Mouse (Mus musculus) fibroblast of lung, adult 2 months (primary cell): ENCODE measurements around the gene Eif2d.

Source experiments
- DNase-seq: peaks from one replicate; pipeline ENCODE4 v3.0.0-alpha.2; 2011; ENCODE audit warnings: low read depth

Gene Eif2d

GRCm38 (mm10) chr1:131153018-131153629, at the start of gene Eif2d:
TSS of gene Eif2d (plus strand) at chr1:131153181.
- peak; percentile 57 for DNase-seq

- DNase-seq: no peak
Measured at GRCm38 (mm10) chr1:131103776-131104424, 49.1 kb upstream of the Eif2d start.

- DNase-seq: no peak
Measured at GRCm38 (mm10) chr1:131107575-131108308, 45.2 kb upstream of the Eif2d start.

- DNase-seq: no peak
Measured at GRCm38 (mm10) chr1:131110525-131111106, 42.4 kb upstream of the Eif2d start.

- no peak for DNase-seq
Measured at GRCm38 (mm10) chr1:131112576-131112975, 40.4 kb upstream of the Eif2d start.

GRCm38 (mm10) chr1:131115932-131116331, 37.0 kb upstream of the Eif2d start:
- no peak for DNase-seq

- no peak for DNase-seq
Measured at GRCm38 (mm10) chr1:131116430-131117011, 36.5 kb upstream of the Eif2d start.

- DNase-seq: no peak
Measured at GRCm38 (mm10) chr1:131118530-131118929, 34.5 kb upstream of the Eif2d start.

GRCm38 (mm10) chr1:131119026-131119425, 34.0 kb upstream of the Eif2d start:
- no peak for DNase-seq

- no peak for DNase-seq
Measured at GRCm38 (mm10) chr1:131121987-131122386, 31.0 kb upstream of the Eif2d start.

GRCm38 (mm10) chr1:131123522-131124265, 29.3 kb upstream of the Eif2d start:
- no peak for DNase-seq

- peak; percentile 87 for DNase-seq
Measured at GRCm38 (mm10) chr1:131125987-131126744, 26.8 kb upstream of the Eif2d start.

- no peak for DNase-seq
Measured at GRCm38 (mm10) chr1:131134231-131134630, 18.8 kb upstream of the Eif2d start.

- DNase-seq: no peak
Measured at GRCm38 (mm10) chr1:131134942-131135522, 17.9 kb upstream of the Eif2d start.

GRCm38 (mm10) chr1:131135960-131136629, 16.9 kb upstream of the Eif2d start:
- DNase-seq: no peak

GRCm38 (mm10) chr1:131137111-131137510, 15.9 kb upstream of the Eif2d start:
- no peak for DNase-seq

GRCm38 (mm10) chr1:131137717-131138118, 15.3 kb upstream of the Eif2d start:
- no peak for DNase-seq

GRCm38 (mm10) chr1:131138191-131139016, 14.6 kb upstream of the Eif2d start, which contains the start of gene Dyrk3:
TSS of gene Dyrk3 (minus strand) at chr1:131138340.
- DNase-seq: peak; percentile 72
